Mouse (Mus musculus): ENCODE results near the gene Frmd7. TPM values are rescaled to one million over a fixed set of nuclear protein-coding genes. Genes with fewer than 3 reads are reported as not detected.
A peak's percentile ranks its signal among the peaks of the same experiment; 100 is the strongest.

Gene Frmd7
- polyA plus RNA-seq (2012; rRNA removed), result 74.5 and 77.1 TPM in 2 replicates

GRCm38 (mm10) chrX:50942610-50943009 is at the start of gene Frmd7:
Gene Frmd7, minus strand, starts transcription at chrX:50942710.
- no peak for DNase-seq (ENCODE audit: extremely low spot score in 1 of 2, low spot score in 1 of 2)

GRCm38 (mm10) chrX:50991324-50991723 is 48.8 kb upstream of the Frmd7 start:
- no peak for DNase-seq (ENCODE audit: extremely low spot score in 1 of 2, low spot score in 1 of 2)

- no peak for DNase-seq (ENCODE audit: extremely low spot score in 1 of 2, low spot score in 1 of 2)
These were observed 47.4 kb upstream of the Frmd7 start for GRCm38 (mm10) chrX:50989940-50990339.

GRCm38 (mm10) chrX:50988581-50988980 is 46.1 kb upstream of the Frmd7 start:
- DNase-seq (ENCODE audit: extremely low spot score in 1 of 2, low spot score in 1 of 2), result no peak

- peak; percentile 1 to 42 for DNase-seq (ENCODE audit: extremely low spot score in 1 of 2, low spot score in 1 of 2)
These were observed 35.9 kb upstream of the Frmd7 start for GRCm38 (mm10) chrX:50978428-50978827.

GRCm38 (mm10) chrX:50972145-50972544 is 29.6 kb upstream of the Frmd7 start:
- DNase-seq (ENCODE audit: extremely low spot score in 1 of 2, low spot score in 1 of 2), result no peak

DNA sequence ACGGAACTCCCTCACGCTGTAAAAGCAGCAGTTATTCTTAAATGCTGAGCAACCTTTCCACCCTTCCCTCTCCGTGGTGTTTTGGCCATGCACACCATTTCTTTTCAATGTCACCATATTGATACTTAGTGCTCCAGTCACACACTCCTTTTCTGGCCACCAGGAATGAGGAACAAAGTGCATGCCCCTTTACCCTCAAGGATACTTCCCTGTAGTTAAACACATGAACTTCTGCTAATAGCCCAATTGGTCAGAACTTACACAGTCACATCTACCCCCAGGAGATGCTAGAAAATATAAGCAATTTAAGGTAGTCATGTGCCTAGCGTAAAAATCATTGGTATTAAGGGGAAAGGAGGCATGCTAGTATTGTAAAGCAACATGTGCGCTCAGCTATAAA is 27.4 kb upstream of the Frmd7 start:
- DNase-seq (ENCODE audit: extremely low spot score in 1 of 2, low spot score in 1 of 2), result no peak

DNA sequence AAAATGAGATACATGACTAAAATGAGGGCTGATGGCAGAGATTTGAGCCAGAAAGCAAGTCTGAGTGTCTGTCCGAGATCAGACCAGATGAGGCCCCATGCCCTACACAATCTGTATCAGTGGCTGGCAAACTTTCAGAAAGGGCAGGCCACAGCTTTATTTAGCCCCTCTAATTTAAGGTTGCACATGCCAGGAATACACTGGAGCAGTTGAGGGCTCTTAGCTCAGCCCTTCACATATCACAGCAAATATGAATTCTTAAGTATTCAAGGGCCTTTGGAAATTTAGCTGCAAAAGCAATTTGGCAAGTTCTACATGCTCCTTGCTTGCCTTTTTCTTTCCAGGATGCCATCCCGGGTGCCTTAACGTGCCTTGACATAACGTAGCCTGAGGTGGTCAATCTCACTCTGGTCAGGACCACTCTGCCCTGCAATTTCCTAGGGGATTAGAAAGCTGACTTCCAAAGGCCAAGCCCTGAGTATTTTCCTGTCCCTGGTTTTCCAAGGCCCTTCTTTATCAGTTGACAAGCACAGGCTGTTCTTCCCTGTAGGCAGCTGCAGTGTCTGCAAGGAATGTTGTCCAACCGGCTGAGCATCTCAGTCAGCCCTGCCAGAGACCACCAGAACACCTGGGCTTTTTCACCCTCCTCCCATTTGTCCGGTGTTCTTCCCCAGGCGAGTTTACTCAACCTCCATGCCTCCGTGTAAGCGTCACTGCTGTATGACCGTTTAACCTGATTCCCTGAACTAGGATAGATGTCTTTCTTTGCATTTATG is 25.8 kb upstream of the Frmd7 start:
- DNase-seq (ENCODE audit: extremely low spot score in 1 of 2, low spot score in 1 of 2), result no peak

GRCm38 (mm10) chrX:50965157-50965556 is 22.6 kb upstream of the Frmd7 start:
- DNase-seq (ENCODE audit: extremely low spot score in 1 of 2, low spot score in 1 of 2), result no peak

DNA sequence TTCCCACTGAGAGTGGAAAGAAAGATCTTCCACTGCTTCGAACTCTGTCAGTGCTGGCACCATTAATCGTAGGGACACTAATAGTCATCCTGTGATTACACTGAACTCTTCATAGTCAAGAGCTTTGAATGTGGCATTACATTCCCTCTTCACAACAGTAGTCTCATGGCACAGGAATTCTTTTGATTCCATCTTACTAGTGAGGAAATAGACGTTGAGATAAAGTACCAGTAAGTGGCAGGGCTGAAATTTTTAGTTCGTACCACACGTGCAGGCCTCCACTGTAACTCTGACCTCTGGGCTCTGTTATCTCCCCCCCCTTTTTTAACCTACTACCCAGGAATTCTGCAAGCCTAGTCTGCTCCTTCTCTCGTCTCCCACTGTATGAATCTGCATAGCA is 20.4 kb upstream of the Frmd7 start:
- DNase-seq (ENCODE audit: extremely low spot score in 1 of 2, low spot score in 1 of 2), result no peak

DNA sequence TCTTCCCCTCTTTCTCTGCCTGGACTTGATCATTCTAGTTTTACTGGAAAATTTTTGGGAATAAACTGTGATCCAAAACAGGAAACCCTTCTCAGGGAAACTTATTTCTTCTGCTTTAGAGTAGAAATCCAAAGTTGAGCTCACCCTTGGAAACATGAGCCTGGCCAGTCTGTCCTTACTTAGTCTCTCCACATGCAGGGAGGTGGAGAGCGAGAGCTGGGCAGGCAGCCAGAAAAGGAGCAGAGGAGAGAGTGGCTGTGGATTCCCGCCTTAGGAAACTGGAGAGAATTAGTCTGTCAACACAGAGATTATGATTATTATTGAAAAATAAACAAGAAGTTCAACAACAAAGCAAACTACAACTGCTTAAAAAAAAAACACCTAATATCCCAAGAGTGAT is 6.1 kb upstream of the Frmd7 start:
- no peak for DNase-seq (ENCODE audit: extremely low spot score in 1 of 2, low spot score in 1 of 2)

DNA sequence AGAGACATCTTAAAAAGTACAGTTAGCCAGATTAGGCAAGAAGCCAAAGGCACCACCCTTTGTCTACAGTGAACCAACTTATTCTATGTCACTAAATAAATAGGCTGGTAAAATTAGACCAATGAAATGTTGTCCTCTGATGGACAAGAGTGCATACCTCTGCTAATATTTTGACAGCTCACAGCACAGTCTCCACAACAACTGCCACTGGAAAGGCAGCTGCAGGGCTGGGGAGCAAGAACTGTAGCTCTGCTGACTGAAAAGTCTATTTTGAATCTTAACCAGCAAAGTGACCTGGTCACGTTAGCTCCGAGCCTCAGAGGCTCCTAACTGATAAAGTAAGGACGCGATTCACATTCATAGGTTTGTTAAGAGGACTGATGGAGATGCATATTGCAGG is 5.6 kb upstream of the Frmd7 start:
- no peak for DNase-seq (ENCODE audit: extremely low spot score in 1 of 2, low spot score in 1 of 2)

- no peak for DNase-seq (ENCODE audit: extremely low spot score in 1 of 2, low spot score in 1 of 2)
These were observed 5.4 kb downstream of the Frmd7 start for GRCm38 (mm10) chrX:50937117-50937516.

DNA sequence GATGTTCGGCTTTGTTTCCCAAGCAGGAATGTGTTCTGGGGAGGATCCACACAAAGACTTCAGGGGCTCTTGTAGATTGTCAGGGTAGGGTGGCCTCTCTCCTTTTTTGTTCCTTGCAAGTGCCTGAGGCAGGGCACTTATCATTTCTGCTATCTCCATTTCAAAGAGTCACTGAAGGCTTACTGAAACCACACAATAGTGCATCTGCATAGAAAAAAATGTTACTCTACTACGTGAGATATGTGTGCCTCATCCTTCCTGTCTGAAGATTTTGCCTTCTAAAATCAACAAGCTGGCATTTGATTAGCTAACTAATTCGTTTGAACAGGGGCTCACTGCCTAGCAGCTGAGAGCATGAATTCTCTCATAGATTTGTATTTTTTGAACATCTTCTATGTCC is 12.2 kb downstream of the Frmd7 start:
- no peak for DNase-seq (ENCODE audit: extremely low spot score in 1 of 2, low spot score in 1 of 2)

DNA sequence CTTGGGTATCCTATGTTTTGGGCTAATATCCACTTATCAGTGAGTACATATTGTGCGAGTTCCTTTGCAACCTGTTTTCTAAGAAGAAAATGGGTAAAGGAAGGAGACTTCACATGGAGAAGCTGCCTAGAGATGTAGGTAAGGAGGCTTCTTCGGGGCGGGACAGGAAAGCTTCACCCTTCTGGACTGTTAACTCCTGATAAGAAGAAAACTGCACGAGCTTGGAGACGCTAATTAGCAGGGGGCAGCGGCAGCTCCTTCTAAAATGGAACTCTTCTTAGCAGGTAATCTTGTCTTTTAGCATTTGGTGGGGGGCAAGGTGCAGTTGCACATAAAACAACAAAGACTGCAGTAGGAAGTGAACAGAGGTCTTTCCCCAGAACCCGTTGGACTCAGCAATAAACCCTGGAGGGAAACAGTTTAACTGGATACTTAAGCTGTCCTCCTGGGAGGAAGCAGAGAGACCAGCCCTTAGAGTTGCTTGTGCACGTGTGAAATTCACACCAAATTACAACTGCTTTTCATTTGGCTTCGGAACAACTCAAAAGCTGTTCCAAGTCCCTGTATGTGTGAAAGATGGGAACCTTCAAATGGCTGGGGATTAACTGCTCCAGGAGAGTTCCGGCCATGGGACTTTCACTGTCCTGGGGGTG is 15.5 kb downstream of the Frmd7 start:
- no peak for DNase-seq (ENCODE audit: extremely low spot score in 1 of 2, low spot score in 1 of 2)

- DNase-seq (ENCODE audit: extremely low spot score in 1 of 2, low spot score in 1 of 2), result peak in 1 of 2 experiments; percentile 41
These were observed 17.7 kb downstream of the Frmd7 start for GRCm38 (mm10) chrX:50924629-50925364.

- no peak for DNase-seq (ENCODE audit: extremely low spot score in 1 of 2, low spot score in 1 of 2)
These were observed 23.8 kb downstream of the Frmd7 start for GRCm38 (mm10) chrX:50918754-50919153.

- DNase-seq (ENCODE audit: extremely low spot score in 1 of 2, low spot score in 1 of 2), result no peak
These were observed 25.1 kb downstream of the Frmd7 start for GRCm38 (mm10) chrX:50917389-50917788.

GRCm38 (mm10) chrX:50909915-50910314 is 32.6 kb downstream of the Frmd7 start:
- DNase-seq (ENCODE audit: extremely low spot score in 1 of 2, low spot score in 1 of 2), result no peak

DNA sequence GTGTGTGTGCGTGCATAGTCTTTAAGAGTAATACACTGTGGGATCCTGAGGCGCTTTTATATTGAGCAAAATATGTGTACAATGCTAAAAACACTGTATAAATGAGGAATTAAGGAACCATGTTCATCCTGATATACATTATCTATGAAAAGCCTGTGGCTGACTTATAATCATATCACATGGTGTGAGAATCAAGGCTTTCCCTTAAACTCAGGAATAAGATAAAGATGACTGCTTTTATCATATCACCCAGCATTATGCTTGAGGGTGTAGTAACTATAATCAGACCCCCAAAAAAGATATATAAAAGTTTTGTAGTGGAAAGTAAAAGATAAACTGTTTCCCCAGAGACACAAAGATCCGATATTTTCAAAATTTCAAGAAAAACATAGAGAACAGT is 39.0 kb downstream of the Frmd7 start:
- DNase-seq (ENCODE audit: extremely low spot score in 1 of 2, low spot score in 1 of 2), result no peak

DNA sequence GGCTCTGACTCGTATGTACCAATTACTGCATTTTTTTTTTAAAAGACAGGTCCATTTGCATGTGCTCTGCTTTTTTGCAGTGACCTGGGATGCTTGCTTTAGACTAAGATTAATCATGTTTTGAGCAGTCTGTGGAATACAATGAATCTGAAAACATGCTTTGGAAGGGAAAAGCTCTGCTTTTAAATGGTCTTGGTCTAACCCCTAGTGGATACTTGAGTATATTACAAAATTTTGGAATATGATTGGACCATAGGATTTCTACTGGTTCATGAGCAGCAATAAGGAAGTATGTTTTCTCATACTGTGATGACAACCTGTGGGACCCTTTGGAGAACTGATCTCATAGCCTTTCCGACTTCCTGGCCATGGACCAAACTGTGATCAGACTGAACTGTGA is 54.5 kb downstream of the Frmd7 start:
- DNase-seq (ENCODE audit: extremely low spot score in 1 of 2, low spot score in 1 of 2), result peak in 1 of 2 experiments; percentile 1

All from frontal cortex, adult 2 months (tissue).